Mouse (Mus musculus) cerebellum, adult 18-20 months (tissue): ENCODE measurements around the gene Rph3al.

ENCODE experiments used
- DNase-seq, 2 experiments: peaks; one replicate each; pipeline ENCODE4 v3.0.0; 2021

Gene Rph3al

DNA sequence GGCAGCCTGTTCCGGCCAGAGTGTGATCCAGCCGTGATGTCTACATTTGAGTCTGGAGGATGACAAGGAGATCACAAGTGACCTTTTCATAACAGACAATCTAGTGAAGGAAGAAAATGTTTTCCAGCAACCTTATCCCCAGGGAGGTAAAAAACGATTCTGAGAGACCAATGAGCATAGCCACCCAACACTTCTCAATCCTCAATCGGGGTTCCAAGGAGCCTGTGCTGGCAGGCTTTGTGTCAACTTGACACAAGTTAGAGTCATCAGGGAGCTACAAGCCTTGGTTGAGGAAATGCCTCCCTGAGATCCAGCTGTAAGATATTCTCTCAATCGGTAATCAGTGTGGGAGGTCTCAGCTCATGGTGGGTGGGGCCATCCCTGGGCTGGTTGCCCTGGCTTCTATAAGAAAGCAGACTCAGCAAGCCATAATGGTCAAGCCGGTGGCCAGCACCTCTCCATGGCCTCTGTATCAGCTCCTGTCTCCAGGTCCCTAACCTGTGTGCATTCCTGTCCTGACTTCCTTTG lies at the start of gene Rph3al:
TSS of gene Rph3al (minus strand) at position 51 of the 528 bp plus-strand sequence.
- DNase-seq = no peak

DNA sequence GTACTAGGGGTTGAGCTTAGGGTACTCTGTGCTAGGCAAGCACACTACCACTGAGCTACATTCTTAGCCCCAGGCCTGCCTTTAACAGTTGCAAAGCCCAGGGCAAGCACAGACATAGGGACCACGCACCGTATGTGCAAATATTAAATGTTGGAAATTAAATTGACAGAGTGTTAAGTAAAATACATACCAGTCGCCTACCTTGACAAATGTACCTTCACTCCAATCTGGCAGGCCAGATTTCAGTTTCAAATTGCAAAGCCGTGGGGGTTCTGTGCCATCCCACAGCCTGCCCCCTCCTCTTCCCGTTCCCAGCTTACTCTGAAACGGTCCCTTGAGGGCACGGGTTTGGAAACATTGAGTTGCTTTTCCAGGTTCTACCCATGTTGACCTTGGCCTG lies 47.7 kb upstream of the Rph3al start:
- no peak for DNase-seq

DNA sequence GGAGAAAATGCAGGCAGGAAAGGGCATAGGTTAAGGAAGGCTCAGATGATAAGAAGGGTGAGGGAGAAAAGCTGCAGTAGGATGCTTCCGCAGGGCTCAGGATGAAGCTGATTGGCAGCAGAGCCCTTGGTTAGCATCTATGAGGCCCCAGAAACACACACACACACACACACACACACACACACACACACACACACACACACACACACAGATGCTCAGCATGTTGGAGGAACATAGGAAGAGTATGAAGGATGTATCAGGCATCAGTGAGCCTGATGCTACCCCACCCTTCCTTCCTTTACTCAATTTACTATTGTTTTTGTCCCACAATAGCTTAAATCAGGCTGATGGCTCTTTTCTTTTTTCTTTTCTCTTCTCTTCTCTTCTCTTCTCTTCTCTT lies 46.4 kb upstream of the Rph3al start:
- DNase-seq = no peak

DNA sequence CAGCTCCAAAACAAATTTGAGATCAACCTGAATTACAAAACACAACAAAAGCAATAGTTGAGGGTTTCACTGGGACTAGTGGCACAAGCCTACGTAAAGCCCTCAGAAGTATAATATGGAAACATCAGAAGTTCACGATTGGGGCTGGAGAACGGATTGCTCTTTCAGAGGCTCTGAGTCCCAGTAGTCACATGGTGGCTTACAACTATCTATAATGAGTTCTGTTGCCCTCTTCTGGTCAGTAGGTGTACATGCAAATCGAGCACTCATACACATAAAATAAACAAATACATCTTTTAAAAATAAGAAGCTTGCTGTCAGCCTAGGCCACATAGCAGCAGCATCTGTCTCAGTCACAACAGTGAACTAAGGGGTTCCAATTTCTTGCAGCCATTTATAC lies 45.0 kb upstream of the Rph3al start:
- no peak for DNase-seq

DNA sequence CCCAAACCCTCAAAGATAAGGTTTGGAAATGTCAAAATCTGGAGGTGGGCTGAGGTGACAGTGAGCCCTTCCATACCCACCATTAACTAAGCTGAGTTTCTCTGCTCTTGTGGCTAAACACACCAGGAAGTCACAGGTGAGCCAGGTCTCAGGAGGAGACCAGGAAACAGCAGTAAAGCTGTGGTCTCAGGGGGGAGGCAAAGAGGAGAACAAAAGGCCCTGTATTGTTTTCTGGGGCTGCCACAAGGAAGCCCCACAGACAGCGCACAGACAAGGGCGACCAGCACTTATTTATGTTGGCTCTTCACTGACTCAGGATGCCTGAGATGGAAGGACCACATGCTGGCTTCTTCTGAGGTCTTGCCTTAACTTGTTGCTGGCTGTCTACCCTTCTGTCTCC lies 42.2 kb upstream of the Rph3al start:
- DNase-seq = no peak

DNA sequence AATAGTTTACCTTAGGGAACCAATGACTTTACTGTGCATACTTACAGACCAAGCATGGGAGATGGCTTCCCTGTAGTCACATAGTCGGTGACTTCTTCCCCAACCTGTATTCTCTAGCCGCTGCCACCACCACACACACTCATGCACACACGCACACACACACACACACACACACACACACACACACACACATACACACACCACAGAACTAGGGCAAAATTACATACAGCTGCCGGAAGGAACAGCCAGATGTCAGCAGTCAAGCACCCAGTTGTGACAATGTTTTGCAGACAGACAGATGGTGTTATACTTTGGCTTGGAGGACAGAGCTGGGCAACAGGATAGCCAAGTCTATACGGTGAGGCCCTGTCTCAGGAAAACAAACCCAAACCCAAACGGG lies 39.8 kb upstream of the Rph3al start:
- no peak for DNase-seq

DNA sequence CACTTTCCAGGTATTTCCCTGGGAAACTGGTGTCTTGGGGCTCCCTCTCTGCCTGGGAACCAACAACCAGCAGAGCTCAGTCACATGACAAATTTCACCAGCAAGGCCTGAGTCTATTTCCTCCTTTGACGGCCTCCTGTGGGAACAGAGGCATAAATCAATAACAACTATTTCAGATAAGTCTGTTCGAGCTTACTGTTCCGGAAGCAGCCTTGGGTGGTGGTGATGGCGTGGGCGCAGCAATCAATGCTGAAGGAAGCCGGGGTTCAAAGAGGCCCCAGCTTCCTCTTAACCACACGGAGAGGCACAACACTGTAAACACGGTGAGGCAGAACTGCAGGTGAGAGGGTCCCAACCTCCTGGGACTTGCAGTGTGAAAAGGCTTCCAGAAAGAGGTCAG lies 38.5 kb upstream of the Rph3al start:
- DNase-seq = no peak

DNA sequence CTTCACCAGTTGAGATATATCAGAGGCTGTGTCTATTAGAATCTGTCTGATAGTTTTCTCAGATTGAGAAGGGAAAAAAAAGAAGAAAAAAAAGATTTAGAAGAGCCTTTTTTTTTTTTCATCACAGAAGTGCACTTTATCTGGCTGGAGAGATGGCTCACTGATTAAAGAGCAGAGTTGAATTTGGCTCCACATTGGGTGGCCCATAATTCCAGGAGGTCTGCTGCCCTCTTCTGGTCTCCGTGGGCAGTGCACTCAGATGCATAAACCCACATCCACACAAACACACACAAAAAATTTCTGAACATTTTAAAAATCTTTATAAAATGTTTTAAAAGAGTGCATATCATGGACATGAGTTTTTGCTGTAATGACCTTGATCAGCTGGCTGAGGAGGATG lies 35.8 kb upstream of the Rph3al start:
- no peak for DNase-seq

DNA sequence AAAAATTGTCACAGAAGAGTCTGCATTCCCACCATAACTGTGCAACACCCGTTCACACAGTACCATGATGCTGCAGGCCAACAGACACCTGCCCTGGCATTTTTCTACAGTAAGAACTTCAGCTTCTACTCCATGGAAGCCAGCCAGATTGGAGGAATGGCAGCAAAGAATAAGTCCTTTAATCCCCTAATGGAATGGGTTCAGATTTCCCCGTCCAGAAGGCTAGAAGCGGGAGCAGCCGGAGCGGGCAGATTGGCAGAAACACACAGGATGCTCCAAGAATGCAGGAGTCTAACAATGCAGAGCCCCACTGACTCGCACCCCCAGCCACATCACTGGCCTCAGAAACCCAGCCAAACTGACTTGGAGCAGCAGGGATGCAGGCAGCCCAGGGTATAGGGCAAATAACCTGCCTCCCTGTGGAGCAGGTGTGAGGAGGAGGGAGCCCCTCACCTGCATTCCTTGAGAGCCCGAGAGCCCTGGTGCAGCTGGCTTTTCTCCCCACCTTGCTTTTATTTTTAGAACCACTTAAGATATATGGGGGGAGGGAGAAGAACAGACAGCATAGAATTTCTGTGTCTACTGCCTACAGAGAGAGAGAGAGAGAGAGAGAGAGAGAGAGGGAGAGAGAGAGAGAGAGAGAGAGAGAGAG lies 34.8 kb upstream of the Rph3al start:
- DNase-seq = no peak

DNA sequence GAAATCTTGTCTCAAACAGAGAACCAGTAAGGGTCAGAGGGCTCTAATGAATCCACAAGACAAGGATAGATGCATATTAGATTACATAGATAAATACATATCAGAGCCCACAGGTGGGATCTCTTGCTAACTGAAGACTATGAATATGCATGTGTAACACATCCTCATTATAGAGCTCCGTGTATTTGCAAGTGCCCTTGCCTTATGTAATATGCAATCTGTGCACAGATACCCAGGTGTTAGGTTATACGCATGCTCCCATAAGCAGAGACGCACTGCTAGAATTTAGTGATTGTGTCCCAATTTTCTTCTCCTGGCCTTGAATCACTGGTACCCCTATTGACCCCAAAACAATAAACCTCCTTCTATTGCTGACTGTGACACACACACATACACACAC lies 34.0 kb upstream of the Rph3al start:
- DNase-seq = no peak

DNA sequence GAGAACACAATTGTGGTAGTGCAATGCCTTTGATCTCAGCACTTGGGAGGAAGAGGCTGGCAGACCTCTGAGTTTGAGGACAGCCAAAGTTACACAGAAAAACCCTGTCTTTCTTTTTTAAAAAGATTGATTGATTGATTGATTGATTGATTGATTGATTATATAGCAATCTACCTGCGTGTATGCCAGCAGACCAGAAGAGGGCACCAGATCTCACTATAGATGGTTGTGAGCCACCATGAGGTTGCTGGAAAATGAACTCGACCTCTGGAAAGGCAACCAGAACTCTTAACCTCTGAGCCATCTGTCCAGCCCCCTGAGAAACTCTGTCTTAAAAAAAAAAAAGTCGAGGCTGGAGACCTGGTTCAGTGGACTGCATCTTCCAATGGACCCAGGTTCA lies 32.4 kb upstream of the Rph3al start:
- DNase-seq = no peak

DNA sequence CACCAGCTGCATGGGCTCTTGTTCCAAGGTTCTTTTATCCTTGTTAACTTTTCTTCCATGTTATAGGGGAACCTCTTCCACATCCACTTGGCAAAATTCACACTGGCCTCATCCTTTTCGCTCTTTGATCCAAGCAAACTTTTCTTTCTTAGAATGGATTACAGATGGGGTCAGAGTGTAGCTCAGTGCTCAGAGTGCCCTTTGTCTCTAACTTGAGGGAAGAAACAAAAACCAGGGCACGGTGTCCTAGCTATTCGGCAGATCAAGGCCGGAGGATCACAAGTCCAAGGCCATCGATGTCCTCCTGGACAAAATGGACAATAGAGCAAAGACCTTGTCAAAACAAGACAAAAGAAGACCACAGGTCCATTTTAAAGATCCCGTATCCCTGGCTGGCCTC lies 30.5 kb upstream of the Rph3al start:
- DNase-seq = no peak

DNA sequence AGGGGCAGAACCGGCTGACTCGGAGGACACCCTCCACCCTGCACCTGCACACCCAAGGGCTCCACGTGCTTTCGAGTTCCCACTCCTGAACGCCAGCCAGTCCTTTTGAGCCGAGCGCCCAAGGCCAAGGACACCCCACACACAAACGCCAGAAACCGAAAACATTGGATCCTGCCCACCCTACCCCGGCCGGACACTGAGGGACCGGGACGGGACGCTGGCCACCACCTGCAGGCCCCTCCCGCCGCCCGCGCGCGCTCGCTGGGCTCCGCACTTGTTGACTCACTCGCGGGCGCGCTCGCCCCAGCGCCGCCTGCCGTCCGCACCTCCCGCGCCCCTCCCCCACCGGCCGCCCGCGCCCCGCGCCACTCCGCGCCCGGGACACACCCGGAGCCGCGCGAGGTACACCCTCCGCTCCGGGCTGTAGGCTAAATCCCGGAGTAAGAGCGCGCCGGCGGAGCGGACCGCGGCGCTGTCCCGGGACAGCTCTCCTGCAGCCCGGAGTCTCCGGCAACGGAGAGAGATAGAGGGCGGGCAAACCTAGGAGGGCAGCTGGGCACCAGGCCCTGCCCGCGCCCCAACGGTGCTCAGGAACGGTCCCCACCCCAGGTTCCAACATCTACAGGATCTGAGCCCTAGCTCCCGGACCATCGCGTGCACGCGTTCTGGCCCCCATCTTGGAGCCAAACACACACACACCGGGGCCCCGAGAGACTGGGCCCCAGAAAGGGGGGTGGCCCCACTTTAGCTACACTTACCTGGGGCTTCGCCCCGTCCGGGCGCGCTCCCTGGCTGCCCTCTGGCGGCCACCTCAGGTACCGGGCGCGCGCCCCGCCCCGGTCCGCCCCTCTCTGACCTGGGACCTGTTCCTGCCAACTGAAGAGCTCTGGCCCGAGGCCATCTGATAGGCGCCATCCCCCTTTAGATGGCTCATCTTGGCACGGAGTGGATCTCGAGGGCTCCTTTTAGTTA lies 28.5 kb upstream of the Rph3al start:
- DNase-seq = peak; percentile 67 to 84

DNA sequence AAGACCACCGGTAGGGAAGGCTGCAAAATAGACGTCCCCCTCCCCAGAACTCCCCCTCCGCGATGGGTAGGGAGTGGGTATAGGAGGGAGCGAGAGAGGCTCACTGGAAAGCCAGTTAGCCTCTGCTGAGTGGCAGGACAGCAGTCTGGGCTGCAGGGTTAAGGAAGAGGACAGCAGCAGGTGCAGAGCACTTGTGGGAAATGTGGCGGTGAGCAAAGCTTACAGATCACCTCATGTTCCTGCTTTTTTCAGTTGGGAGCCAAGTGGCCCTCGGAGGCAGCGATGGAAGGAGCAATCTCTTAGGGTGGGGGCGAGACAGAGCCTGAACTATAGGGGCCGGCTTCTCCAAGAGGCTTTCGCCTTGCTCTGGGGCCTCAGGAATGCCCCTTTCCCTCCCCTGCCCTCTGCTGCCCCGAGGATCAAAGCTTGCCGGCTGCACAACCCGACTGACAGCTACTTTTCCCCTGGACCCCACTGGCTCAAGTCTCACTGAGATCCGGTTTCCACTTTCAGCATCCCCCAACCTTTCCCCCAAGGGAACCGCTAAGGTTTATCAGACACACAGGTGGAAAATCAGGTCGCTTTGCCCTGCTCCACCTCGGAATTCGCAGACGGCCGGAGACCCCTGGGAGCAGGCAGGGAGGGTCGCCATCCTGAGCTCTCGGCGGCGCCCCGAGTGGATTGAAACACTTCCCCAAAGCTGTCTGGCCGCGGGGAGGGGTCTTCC lies 27.6 kb upstream of the Rph3al start:
- DNase-seq = peak in 1 of 2 experiments; percentile 10

DNA sequence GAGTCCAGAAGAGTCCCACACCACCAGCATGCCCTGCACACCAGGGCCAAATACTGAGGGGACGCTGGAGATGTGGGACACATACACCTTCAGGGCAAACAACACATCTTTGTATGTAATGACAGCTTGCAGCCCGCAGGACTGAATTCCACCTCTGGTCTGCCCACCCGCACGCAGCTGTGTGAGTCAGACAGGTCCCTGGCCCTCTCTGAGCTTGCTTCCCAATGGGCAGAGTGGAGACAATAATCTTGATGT lies 26.2 kb upstream of the Rph3al start:
- DNase-seq = no peak

DNA sequence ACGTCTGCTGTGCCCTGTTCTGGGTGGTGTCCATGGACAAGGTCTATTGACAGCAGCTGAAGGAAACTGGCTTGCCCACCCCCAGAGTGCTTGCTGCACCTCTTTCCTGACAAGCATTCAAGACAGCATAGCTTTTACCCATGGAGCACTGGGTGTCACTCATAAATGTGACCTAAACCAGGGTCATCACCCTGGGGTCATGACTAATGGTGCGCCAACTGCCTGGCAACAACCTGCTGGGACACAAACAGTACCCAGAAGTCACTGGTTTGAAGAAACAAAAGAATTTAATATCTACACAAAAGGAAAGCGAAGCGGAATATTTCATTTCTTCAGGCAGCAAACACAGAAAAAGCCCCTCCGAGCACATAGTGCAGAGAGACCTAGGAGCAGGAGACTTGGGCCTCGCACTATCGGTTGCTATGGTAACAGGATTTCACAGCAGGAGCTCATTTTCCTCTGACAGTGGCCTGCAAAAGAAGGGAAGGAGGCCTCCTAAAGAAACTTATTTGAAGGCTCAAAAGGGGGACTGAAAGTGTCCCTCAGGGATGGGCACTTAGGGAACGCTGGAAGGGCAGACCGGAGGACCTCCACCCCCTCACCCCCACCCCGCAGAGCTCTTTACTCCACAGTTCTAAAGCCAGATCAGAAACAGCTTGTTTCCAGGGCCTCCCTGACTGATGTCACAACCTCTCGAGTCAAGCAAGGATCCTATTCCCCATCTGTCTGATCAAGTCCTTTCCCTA lies 25.7 kb upstream of the Rph3al start:
- peak; percentile 12 to 13 for DNase-seq

DNA sequence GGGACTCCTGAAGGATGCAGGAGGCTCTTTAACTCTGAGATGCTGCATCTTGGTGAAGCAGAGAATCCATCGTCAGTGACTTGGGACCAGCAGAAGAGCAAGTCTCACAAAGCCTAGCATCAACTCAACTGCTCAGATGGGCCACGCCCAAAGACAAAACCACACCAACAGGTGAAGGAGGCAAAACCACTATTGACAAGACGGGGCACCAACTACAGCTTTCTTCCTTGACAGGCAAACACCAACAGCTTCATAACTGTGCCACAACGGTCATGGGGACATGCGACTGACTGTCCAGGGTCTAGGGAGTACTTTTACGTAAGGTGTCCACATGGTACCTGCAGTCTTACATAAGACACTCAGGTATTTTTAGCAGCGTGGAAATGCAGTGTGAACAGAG lies 23.6 kb upstream of the Rph3al start:
- DNase-seq = no peak

DNA sequence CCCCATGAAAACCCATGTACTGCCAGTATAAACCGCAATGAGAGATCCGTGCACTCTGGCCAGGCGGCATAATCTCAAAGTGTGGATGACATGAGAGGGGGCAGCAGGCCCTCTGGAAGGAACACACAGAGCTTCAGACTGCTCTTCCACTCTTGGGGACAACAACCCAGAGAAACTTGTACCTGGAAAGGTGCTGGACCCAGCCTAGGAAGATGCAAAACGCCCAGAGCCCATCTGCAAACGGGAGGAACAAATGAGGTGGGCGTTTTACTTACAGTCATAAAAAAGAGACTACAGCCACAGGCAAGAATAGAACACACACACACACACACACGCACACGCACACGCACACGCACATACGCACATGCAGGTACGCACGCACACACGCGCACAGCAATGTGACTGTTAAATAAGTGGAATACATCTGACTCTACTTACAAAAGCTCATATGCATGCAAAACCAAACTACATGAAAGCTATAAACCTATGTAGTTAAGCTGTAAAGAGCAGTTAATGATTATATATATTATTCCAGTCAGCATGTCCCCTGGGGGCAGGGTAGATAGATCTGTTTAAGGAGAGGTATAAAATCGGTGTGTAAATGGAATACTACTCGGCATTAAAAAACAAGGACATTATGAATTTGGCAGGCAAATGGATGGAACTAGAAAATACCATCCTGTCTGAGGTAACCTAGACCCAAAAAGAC lies 19.0 kb upstream of the Rph3al start:
- no peak for DNase-seq

DNA sequence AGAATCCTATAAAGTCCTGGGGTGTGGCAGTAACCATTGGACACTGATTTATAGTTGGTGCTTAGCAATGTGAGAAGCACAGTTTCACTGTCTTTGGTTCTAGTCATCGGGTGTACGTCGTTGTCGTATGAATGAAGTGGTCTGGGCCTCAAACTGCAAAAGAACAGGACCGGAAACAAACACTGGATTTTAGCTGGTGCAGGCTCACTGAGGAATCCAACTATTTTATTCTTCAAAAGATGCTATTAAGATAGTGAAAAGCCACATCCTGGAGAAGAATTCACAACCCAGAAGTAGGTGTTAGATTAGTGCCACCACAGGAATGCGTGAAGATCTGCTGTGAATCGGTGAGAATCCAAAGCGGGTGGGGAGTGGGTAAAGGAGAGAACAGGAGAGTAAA lies 18.4 kb upstream of the Rph3al start:
- no peak for DNase-seq

DNA sequence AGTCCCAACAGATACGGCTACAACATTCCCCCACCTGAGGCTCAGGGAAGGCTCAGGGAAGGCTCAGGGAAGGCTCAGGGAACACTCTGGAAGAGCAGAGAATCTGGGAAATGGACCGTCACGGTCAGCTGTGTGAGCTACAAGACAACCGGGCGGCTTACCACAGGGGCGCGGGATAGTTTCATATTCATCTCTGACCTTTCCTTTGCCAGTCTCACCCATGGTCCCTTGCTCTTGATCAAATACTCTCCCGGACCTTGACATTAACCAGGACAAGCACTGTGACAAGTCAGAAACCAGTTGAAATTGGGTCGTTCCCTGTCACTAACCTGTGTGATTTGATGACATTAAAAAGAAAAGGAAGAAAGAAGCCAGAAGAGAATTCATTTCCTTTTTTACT lies 16.7 kb upstream of the Rph3al start:
- no peak for DNase-seq

DNA sequence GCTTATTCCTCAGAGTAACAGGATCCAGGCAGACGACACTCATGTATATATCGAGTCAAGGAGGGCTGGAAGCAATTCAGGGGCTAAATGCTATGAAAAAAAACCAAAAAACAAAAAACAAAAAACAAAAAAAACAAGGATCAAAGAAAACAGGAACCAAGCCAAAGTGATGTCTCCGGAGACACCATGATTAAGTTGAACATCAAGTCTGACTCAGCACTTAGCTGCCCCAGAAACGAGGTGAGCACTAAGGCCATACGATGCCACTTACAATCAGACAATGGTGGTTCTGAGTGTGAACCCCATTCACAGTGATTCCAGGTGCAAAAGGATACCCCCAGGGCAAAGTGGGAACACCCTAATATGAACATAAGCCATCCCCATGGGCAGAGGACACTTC lies 13.7 kb upstream of the Rph3al start:
- DNase-seq = no peak

DNA sequence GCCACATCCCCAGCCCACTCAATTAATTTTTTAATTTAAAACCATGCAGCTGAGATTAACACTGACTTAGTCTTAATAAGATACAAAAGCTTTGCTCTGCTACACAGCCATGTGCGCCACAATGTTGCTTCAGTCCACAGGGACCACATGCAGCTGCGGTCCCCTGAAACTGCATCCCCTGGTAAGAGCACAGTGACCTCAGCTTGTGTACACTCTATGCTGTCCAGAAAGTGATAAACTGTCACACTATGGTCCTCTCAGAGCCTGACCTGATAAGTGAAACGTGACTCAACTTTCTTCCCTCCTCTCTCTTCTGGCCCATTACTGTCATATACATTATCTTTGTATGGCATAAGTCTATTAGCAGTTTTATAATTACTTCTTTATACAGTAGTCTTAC lies 12.2 kb upstream of the Rph3al start:
- no peak for DNase-seq
